ENCODE assay signal across 32 mouse cellular contexts in genomic region chr7:88047366-88047765, GRCm38 (mm10).
A peak's percentile ranks its signal among the peaks of the same experiment; 100 is the strongest.
DNase-seq lines count a peak whose midpoint lies in the region; ATAC-seq and TF ChIP-seq lines count a peak whose summit lies in the region.
"Had no signal": no experiment of that assay in that cellular context is flagged by ENCODE, and none has a peak within 500 bp of the region (broad histone marks: within the 10 kb centered on the region; RNA-seq: fewer than 3 reads in every experiment).

No protein-coding gene starts in this region.

- peak; percentile 5 to 9 for DNase-seq in cerebellum, postnatal 10 days
- no peak for DNase-seq in cerebellum, adult 9-11 months
- peak; percentile 37 for DNase-seq in lung, embryonic 14.5 days
- no peak for DNase-seq in lung, postnatal 36 days
- DNase-seq in retina, postnatal 1 day, result no peak
- DNase-seq: adrenal gland, adult 2 months; cerebellum, adult 8-10 months; gastrocnemius, adult 2 months; gastrocnemius, postnatal 36 days; heart, adult 2 months; heart, postnatal 10 days; kidney, adult 8-10 months; kidney, postnatal 25 days; liver, postnatal 0 days; right cerebral cortex, postnatal 25 days; thymus, postnatal 14 days had no signal

- H3K9ac ChIP-seq in lung, embryonic 14.5 days, result no peak overlapping the region
- H3K9ac ChIP-seq: heart, embryonic 12.5 days; hindbrain, embryonic 12.5 days; intestine, embryonic 15.5 days; liver, embryonic 12.5 days; liver, postnatal 0 days; midbrain, embryonic 15.5 days; neural tube, embryonic 15.5 days had no signal

- no peaks in the 10 kb centered on the region for H3K9me3 ChIP-seq in lung, embryonic 14.5 days (ENCODE audit: low read depth, low read length)
- H3K9me3 ChIP-seq: heart, embryonic 12.5 days; hindbrain, embryonic 12.5 days; intestine, embryonic 15.5 days; liver, embryonic 12.5 days; midbrain, embryonic 10.5 days; midbrain, embryonic 15.5 days; neural tube, embryonic 15.5 days had no signal

- no peak for TF ChIP-seq CTCF in lung, embryonic 14.5 days (IDR thresholded peaks at IDR 0.05; ENCODE audit: low read depth)

- no peak for ATAC-seq in lung, embryonic 14.5 days (ENCODE audit: insufficient read depth)
- ATAC-seq in hematopoietic stem cell, adult 5-6 weeks (replicated peaks in 1 of 2; ENCODE audit: insufficient read depth in 1 of 2, low FRiP score in 2 of 2, low TSS enrichment in 1 of 2, low read depth in 1 of 2, poor library complexity in 2 of 2, severe bottlenecking in 2 of 2), result peak; percentile 32 to 62
- no peak for ATAC-seq in frontal cortex, adult (ENCODE audit: low TSS enrichment)
- ATAC-seq: activated CD4-positive, CD25-positive, alpha-beta regulatory T cell, adult 4 months; forebrain, embryonic 14.5 days; hindbrain, postnatal 0 days; intestine, embryonic 15.5 days; liver, embryonic 12.5 days; liver, postnatal 0 days; lung, postnatal 0 days; midbrain, embryonic 15.5 days; Patski had no signal

- H3K36me3 ChIP-seq in lung, embryonic 14.5 days (ENCODE audit: insufficient read depth), result no peaks in the 10 kb centered on the region
- H3K36me3 ChIP-seq: heart, embryonic 12.5 days; hindbrain, embryonic 12.5 days; intestine, embryonic 15.5 days; liver, embryonic 12.5 days; midbrain, embryonic 10.5 days; midbrain, embryonic 15.5 days; neural tube, embryonic 15.5 days had no signal

- H3K4me1 ChIP-seq in lung, embryonic 14.5 days (ENCODE audit: insufficient read depth), result no peaks in the 10 kb centered on the region
- H3K4me1 ChIP-seq: heart, embryonic 12.5 days; hindbrain, embryonic 12.5 days; intestine, embryonic 15.5 days; liver, embryonic 12.5 days; midbrain, embryonic 10.5 days; midbrain, embryonic 15.5 days; neural tube, embryonic 15.5 days had no signal

- H3K27ac ChIP-seq in lung, embryonic 14.5 days (ENCODE audit: low read depth), result no peak overlapping the region
- H3K27ac ChIP-seq: gastrocnemius, adult 2 months; heart, adult 2 months; hindbrain, embryonic 12.5 days; hindbrain, postnatal 0 days; intestine, embryonic 15.5 days; liver, embryonic 12.5 days; macrophage; midbrain, embryonic 10.5 days; midbrain, embryonic 15.5 days; neural tube, embryonic 15.5 days had no signal

- H3K4me3 ChIP-seq in lung, embryonic 14.5 days (ENCODE audit: low read depth, low read length), result no peak overlapping the region
- H3K4me3 ChIP-seq: gastrocnemius, adult 2 months; heart, adult 2 months; heart, embryonic 12.5 days; hindbrain, embryonic 12.5 days; intestine, embryonic 15.5 days; liver, embryonic 12.5 days; midbrain, embryonic 10.5 days; midbrain, embryonic 15.5 days; neural tube, embryonic 15.5 days had no signal

- H3K4me2 ChIP-seq in lung, embryonic 14.5 days, result no peak overlapping the region
- H3K4me2 ChIP-seq: heart, embryonic 12.5 days; hindbrain, embryonic 12.5 days; intestine, embryonic 15.5 days; liver, embryonic 12.5 days; midbrain, embryonic 15.5 days; neural tube, embryonic 15.5 days had no signal

- no peaks in the 10 kb centered on the region for H3K27me3 ChIP-seq in lung, embryonic 14.5 days (ENCODE audit: insufficient read depth, low read length)
- H3K27me3 ChIP-seq: CH12.LX; heart, embryonic 12.5 days; hindbrain, embryonic 12.5 days; intestine, embryonic 15.5 days; liver, embryonic 12.5 days; midbrain, embryonic 15.5 days; neural tube, embryonic 15.5 days had no signal

Comparison
In these comparisons a context has a peak if more than half of its experiments do, and no peak if none do; other contexts are left out.
1. DNase-seq: peak in cerebellum, postnatal 10 days (2 of 2) and lung, embryonic 14.5 days (single experiment); none in cerebellum, adult 9-11 months (single experiment), lung, postnatal 36 days (single experiment) and retina, postnatal 1 day (single experiment).
2. ATAC-seq: peak in hematopoietic stem cell, adult 5-6 weeks (2 of 2); none in lung, embryonic 14.5 days (single experiment) and frontal cortex, adult (single experiment).